Mouse (Mus musculus) megakaryocyte, embryonic 14.5 days (primary cell): ENCODE results near the gene Hcn2. TPM values are rescaled to one million over a fixed set of nuclear protein-coding genes. Genes with fewer than 3 reads are reported as not detected.

Experiments used
- H3K27me3 ChIP-seq: replicated peaks from 2 replicates; pipeline ENCODE3; 2012; ENCODE audit warnings: inconsistent platforms
- H3K36me3 ChIP-seq: replicated peaks from 2 replicates; pipeline ENCODE3; 2012; ENCODE audit warnings: low read length, inconsistent platforms, mixed read lengths
- H3K4me1 ChIP-seq: 2 replicates; pipeline ENCODE4 v1.6.1; 2012; ENCODE audit warnings: inconsistent platforms
- H3K4me3 ChIP-seq: replicated peaks from 2 replicates; pipeline ENCODE3; 2012; ENCODE audit warnings: moderate library complexity, mild to moderate bottlenecking, inconsistent platforms
- H3K9me3 ChIP-seq: 2 replicates; pipeline ENCODE4 v1.6.1; 2012; ENCODE audit warnings: inconsistent platforms
- FLI1 ChIP-seq: IDR thresholded peaks from 2 replicates; pipeline ENCODE4 v1.6.1; 2012; ENCODE audit warnings: low read length, inconsistent platforms, mixed read lengths
- GATA1 ChIP-seq: IDR thresholded peaks from 3 replicates; pipeline ENCODE4 v1.6.1; 2012; ENCODE audit warnings: mixed read lengths, low read length, inconsistent platforms, borderline replicate concordance
- polyA plus RNA-seq: library from polyadenylated mRNA; stranded (reverse); fragments of >175 nt; gene quantifications from 2 replicates; pipeline ENCODE4 v1.2.3, GENCODE M21; 2012; ENCODE audit warnings: low replicate concordance; ENCODE audit not compliant: insufficient read depth

Hcn2 gene
- polyA plus RNA-seq, 1 experiment: 1.8 TPM

DNA sequence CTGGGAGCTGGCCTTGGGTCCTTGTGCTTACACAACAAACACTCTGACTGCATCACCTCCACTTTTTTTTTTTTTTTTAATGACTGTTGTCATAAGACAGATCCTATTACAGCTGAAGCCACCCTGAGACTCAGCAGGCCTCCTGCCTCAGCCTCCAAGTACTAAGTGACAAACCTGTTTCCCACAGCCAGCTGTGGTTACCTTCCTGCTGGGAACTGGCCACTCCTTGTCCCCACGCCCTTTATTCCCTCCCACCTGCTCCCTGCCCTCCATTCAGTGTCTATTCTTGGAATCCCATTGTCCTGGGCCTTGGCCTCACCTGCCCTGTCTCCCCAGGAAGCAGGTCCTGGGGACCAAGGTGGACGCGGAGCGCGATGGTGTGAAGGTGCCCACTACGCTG lies 28.9 kb upstream of the Hcn2 start:
- no peak for TF ChIP-seq GATA1
- no peak for TF ChIP-seq FLI1
- Histone ChIP-seq H3K27me3 (no peaks in the 10 kb centered on the region), H3K4me3 (no peak overlapping the region), H3K9me3 (peaks cover 7% of the 10 kb centered on the region), H3K4me1 (peaks cover 65% of the 10 kb centered on the region), H3K36me3 (peaks cover 77% of the 10 kb centered on the region)

DNA sequence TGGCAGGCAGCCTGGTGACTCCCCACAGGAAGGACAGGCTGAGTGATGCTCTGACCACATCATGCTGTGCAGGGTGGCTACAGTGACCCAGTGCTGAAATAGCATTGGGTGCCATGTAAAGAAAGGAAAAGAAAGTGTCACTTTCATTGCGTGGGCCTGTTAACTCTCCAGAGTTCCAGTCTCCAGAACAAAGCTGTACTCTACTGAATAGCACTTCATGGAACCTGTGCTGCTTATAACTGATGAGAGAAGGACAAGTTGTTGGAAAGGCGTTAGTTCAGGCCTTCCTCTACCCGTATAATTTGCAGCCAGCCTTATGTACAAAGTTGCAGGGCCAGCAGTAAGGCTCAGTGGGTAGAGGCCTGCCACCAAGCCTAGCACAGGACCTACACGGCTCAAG lies 27.7 kb upstream of the Hcn2 start, which contains the start of gene Gzmm:
Gene Gzmm (plus strand): TSS at position 301 of the 400 bp plus-strand sequence.
- H3K27me3 ChIP-seq: no peaks in the 10 kb centered on the region
- peaks cover 57% of the 10 kb centered on the region for H3K4me1 ChIP-seq
- no peak for TF ChIP-seq FLI1
- no peak for TF ChIP-seq GATA1
- peaks cover 10% of the 10 kb centered on the region for H3K9me3 ChIP-seq
- peak within 1 kb of the TSS; percentile 0 for H3K4me3 ChIP-seq
- peaks cover 70% of the 10 kb centered on the region for H3K36me3 ChIP-seq

DNA sequence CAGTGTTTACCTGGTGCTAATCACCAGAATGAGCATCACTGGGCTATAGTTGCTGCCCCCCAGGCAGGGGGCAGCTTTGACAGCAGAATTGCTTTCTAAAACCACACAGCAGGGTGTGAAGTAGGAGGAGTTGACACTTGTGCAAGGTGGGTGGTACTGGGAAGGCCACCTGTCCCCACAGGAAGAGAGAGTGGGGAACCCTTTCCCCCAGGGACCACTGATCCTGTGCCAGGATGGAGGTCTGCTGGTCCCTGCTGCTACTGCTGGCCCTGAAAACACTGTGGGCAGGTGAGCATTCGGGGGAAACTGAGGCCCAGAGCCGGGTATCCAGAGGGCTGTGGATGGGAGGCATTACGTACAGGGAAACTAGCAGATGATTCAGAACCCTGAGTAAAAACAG lies 27.3 kb upstream of the Hcn2 start:
- no peak for TF ChIP-seq FLI1
- TF ChIP-seq GATA1: no peak
- Histone ChIP-seq H3K9me3 (peaks cover 10% of the 10 kb centered on the region), H3K36me3 (peaks cover 66% of the 10 kb centered on the region), H3K27me3 (no peaks in the 10 kb centered on the region), H3K4me1 (peaks cover 52% of the 10 kb centered on the region), H3K4me3 (no peak overlapping the region)

- Histone ChIP-seq H3K27me3 (peaks cover 6% of the 10 kb centered on the region), H3K9me3 (peaks cover 10% of the 10 kb centered on the region), H3K36me3 (peaks cover 37% of the 10 kb centered on the region), H3K4me3 (no peak overlapping the region), H3K4me1 (peaks cover 45% of the 10 kb centered on the region)
- TF ChIP-seq GATA1 (no peak), FLI1 (no peak)
Measured at GRCm38 (mm10) chr10:79691986-79692548, 24.4 kb upstream of the Hcn2 start.

- Histone ChIP-seq H3K36me3 (peaks cover 20% of the 10 kb centered on the region), H3K9me3 (peaks cover 10% of the 10 kb centered on the region), H3K4me1 (peaks cover 36% of the 10 kb centered on the region), H3K4me3 (no peak overlapping the region), H3K27me3 (peaks cover 11% of the 10 kb centered on the region)
- TF ChIP-seq FLI1: no peak
- TF ChIP-seq GATA1: no peak
Measured at GRCm38 (mm10) chr10:79693580-79694378, 22.7 kb upstream of the Hcn2 start.

- Histone ChIP-seq H3K4me3 (no peak overlapping the region), H3K27me3 (peaks cover 11% of the 10 kb centered on the region), H3K36me3 (peaks cover 14% of the 10 kb centered on the region), H3K9me3 (peaks cover 10% of the 10 kb centered on the region), H3K4me1 (peaks cover 30% of the 10 kb centered on the region)
- TF ChIP-seq FLI1 (no peak), GATA1 (no peak)
Measured at GRCm38 (mm10) chr10:79694379-79694655, 22.1 kb upstream of the Hcn2 start.

DNA sequence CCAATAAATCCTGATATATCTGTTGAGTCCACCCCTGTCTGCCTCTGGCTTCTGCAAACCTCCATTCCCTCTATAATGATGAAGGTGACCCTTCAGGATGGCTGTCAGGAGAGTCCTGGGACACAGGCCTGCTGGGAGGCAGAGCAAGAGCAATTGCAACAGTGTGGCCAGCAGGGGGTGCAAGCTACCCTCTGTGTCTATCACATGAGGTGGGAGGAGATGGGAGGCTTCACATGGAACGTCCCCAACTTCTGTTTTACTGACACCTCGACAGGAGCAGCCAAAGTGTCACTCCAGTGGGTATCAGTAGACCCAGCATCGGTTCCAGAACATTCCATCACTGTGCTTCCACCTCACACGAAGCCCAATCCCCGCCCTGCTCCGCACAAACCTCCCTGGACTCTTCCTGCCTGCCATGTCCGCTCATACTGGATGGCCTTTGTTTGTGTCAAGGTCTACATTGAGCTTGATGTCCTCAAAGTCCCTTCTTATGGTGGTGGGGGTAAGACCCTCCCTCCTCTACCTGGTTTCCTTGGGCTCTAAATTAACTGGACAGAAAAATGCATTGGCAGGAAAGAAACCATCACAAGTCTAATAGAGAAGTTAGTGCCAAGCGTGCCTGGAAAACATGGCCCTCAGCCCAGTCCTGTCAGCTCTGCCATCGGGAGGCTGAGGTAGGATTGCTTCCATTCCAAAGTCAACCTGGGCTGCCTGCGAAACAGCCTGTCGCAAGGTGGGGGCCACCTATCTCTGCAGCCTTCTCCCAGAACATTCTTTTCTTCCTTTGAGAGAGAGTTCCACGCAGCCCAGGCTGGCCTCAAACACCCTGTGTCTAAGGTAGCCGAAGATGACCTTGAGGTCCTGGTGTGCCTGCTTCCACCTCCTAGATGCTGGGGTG lies 21.0 kb upstream of the Hcn2 start:
- peaks cover 7% of the 10 kb centered on the region for H3K36me3 ChIP-seq
- peaks cover 11% of the 10 kb centered on the region for H3K27me3 ChIP-seq
- peak overlapping the region; percentile 29 for H3K4me3 ChIP-seq
- H3K9me3 ChIP-seq: peaks cover 10% of the 10 kb centered on the region
- peaks cover 26% of the 10 kb centered on the region for H3K4me1 ChIP-seq
- no peak for TF ChIP-seq FLI1
- no peak for TF ChIP-seq GATA1

DNA sequence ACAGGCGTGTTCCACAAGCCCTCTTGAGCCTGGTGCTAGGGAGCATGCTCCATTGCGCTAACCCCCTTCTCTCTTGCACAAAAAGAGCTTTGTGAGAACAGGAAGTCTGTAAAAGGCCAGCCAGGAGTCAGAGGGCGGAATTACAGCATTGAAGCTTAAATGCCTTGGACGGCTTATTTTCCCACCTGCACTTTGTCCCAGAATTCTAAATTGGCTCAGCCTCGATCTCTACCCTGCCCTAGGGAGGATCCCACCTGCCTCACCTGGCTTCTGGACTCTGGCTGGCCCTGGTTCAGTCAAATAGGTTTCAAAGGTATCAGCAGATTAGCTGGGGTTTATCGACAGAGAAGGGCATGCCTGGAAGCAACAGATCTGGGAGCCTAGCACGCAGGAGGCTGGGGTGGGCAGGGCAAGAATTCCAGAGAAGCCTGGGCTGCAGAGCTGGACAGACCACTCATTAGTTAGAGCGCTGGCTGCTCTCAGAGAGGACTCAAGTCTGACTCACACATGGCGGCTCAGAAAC lies 20.2 kb upstream of the Hcn2 start:
- TF ChIP-seq FLI1: no peak
- no peak for TF ChIP-seq GATA1
- peaks cover 5% of the 10 kb centered on the region for H3K36me3 ChIP-seq
- H3K4me3 ChIP-seq: no peak overlapping the region
- H3K9me3 ChIP-seq: peaks cover 10% of the 10 kb centered on the region
- H3K27me3 ChIP-seq: peaks cover 11% of the 10 kb centered on the region
- peaks cover 33% of the 10 kb centered on the region for H3K4me1 ChIP-seq

GRCm38 (mm10) chr10:79697916-79698315 lies 18.5 kb upstream of the Hcn2 start:
- no peak for TF ChIP-seq FLI1
- no peak for TF ChIP-seq GATA1

More at GRCm38 (mm10) chr10:79697916-79698315, 18.5 kb upstream of the Hcn2 start:
- Histone ChIP-seq H3K27me3 (peaks cover 11% of the 10 kb centered on the region), H3K4me1 (peaks cover 34% of the 10 kb centered on the region), H3K4me3 (no peak overlapping the region), H3K9me3 (no peaks in the 10 kb centered on the region), H3K36me3 (no peaks in the 10 kb centered on the region)
